Mouse (Mus musculus): Measurements from ENCODE around the gene Rbm41. TPM values are rescaled to one million over a fixed set of nuclear protein-coding genes. Genes with fewer than 3 reads are reported as not detected.

Gene Rbm41
- total RNA-seq (2021) = 1 to 10 TPM; 6.6 to 7.9 TPM

DNA sequence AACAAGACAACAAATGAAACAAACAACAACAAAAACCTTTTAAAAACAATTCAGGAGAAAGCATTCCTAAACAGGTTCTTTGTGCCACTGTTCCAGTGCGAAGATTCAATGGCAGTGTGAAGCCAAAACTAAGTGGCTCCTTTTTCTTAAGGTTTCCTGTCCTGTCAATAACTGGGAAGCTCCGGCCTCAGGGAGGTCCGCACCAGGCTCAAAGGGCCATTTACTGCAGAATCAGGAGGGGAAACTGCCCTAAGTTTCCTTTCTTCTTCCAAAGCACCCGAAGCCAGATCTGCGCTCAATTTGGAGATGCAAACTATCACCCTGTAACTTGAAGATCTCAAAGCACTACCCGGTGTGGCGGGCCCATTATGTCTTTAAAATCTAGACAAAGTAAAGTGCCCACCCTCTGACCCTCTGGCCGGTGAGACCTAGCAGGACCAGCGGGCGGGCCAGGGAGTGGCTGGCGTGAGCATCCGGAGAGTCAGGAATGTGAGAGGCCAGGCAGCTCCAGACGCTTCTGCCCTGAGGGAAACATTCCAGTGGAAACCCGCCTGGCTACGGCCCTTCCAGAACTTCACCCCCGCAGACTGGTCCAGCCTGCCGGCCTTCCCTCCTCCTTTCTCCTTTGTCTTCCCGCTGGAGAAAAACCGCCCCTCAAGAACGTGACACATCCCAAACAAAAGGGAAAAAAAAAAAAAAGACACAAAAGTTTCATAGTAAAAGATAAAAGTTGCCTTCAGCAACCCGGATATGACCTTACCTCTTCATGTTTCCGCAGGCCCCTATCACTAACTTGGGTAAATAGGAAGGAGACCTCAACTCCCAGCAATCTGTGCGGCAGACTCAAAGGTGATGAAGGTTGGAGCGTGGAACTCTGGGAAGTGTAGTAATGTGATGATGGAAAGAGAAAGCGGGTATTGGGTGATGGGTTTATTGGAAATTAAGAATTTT lies at the start of gene Rbm41:
Rbm41 (minus strand) TSS at position 856 of the 951 bp plus-strand sequence.
- DNase-seq = peak; percentile 26 to 29
- intact Hi-C loops (cut with DNase I) = no loop called here

DNA sequence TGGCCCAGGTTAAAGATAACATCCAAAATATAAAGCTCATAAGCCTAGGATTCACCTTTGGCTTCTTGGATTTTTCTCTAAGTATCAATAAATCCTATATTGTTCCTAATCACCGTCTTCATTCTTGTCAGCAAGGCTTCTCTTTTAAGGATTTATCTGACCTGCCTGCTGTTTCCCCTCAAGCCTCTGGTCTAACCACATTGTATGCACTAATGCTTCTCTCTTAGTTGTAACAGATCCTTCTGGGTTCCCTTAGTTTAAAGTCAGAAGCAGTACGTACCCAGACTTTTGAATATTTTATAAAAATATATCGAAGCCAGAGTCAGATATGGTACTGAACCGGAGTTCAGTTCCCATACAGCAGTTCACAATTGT lies 283 bp upstream of the Rbm41 start:
- no peak for DNase-seq
- intact Hi-C loops (cut with DNase I) = no loop called here

DNA sequence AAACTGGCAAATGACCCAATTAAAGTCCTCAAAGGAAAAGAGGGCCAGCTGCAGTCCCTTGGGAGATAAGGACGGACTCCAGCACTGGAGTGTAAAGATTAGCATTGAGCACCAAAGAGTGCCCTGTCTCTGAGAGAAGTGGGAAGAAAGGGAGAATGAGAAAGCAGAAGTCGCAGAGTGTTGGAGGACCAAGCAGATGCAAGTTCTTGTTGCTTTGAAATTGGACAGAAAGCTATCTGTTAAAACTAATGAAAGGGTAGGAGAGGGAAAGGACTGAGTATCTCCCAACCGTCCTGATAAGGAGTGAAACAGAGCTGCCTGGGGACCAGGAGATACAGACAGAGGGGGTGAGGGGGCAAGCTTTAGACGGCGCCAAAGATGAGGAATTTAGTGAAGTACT lies 16.3 kb downstream of the Rbm41 start:
- intact Hi-C loops (cut with DNase I) = no loop called here
- no peak for DNase-seq

DNA sequence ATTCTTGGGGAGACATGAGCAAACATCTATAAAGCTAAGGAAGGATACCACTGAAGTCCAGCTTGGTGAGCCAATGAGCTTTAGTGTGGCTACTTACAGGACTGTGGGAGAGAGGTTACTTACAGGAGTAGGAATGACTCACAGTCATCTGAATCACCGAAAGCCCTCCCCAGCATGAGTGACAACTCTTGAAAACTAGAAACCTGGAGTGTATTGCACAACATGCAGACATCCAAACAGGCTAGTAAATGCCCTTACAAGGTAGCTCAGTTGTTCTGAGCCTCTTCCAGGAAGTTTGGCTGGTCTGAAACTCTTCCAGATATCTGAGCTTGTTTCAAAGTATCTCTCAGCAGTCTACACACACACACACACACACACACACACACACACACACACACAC lies 64.9 kb downstream of the Rbm41 start:
- DNase-seq = no peak
- intact Hi-C loops (cut with DNase I) = no loop called here

DNA sequence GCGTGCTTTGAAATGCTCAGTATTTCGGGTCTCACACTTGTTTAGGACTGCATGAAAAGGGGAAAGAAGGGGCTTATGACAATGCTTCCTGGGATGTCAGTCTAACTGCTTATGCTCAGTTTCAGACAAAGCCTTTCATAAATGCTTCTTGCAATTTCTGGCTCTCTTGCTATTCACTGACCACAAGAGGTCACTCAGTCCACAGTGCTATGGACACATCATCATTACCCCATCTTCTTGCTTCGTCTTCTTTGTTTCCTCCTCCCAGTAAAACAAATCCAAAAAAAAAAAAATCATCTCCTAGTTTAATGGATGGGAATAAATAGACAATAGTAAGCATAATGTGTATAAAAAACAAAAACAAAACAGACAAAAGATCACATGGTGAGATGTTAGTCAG lies 65.9 kb downstream of the Rbm41 start:
- DNase-seq = no peak
- intact Hi-C loops (cut with DNase I) = no loop called here

DNA sequence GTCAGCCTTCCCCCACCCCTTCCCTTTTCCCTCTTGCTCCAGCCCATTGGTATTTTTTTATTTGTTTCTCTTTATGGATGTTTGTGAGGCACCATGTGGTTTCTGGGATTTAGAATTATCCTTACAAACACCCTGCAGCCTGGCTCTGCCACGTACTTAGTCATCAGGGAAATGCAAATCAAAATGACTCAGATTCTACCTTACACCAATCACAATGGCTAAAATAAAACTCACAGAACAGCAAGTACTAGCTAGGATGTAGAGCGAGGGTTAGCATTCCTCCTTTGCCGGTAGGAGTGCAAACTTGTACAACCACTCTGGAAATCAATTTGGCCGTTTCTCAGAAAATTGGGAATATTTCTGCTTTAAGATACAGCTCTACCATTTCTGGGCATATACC lies 77.8 kb downstream of the Rbm41 start:
- intact Hi-C loops (cut with DNase I) = no loop called here
- DNase-seq = no peak

DNA sequence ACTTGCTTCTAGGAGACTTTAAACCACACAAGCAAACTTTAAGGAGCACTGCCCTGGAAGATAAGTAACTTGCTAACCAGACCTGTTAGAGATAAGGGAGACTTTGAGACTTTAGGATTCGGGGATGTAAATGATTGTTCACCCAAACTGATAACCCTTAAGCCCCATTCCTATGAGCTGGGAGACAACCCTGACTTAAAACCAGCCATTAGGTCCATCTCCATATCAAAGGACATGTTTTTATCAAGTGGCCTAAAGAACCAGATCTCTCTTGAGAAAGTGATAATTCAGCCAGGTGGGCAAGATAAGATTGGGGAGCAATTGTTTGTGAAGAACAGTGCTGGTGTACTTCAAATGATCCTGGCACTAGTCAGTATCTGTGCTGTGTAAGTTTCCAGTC lies 107.0 kb downstream of the Rbm41 start:
- no peak for DNase-seq
- intact Hi-C loops (cut with DNase I) = no loop called here

DNA sequence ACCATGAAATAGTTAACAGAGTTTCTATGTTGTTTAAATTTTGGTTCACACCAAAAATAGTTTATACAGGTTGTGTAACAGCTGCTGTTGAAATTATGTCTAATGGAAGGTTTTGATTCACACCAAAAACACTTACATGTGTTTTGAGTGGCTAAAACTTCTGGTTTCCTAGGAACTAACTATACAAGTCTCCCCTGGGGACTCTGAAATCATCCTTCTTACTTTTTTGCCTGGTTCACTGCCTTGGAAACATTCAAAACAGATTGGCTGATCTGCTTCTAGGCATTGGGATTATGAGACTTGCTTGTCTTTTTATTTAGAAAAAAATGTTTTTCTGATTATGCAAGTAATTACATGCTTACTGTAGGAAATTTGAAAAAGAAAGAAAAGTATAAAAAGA lies 115.2 kb downstream of the Rbm41 start:
- no peak for DNase-seq
- intact Hi-C loops (cut with DNase I) = no loop called here

DNA sequence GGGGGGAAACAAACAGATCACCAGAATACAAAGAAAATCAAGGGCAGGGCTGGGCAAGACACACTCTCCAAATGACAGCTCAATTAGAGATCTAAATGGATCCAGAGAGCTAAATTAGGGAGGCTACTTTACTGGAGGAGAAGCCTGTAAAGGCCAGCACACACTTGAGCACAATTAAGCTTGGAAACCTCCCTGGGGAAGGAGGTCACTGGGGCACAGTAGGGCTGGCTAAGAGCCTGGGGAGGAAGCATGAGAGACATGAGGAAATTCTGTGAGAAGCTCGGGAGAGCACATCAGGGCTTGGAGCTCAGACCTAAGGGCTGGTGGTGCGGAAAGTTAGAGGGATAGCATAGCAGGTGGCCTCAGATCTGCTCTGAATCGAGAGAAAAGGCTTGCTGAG lies 120.5 kb downstream of the Rbm41 start:
- DNase-seq = peak in 1 of 2 experiments; percentile 2
- intact Hi-C loops (cut with DNase I) = no loop called here

DNA sequence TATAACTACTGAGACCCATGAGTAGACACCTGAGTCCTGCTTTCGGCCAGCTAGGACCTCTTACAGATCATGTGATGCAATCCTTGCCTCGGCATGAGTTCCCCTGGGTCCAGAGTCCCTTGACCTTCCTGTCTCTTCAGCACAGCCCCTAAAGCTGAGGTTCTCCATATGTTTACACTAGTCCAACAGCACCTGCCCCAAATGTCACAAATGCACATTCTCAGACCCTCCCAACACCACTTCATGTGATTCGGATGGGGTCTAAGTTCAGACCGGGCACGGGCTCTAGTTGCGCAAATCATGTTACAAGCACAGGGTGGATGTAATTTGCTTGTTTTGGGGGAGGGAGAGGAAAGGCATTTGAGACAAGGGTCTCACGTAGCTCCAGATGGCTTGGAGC lies 121.3 kb downstream of the Rbm41 start:
- intact Hi-C loops (cut with DNase I) = no loop called here
- no peak for DNase-seq

DNA sequence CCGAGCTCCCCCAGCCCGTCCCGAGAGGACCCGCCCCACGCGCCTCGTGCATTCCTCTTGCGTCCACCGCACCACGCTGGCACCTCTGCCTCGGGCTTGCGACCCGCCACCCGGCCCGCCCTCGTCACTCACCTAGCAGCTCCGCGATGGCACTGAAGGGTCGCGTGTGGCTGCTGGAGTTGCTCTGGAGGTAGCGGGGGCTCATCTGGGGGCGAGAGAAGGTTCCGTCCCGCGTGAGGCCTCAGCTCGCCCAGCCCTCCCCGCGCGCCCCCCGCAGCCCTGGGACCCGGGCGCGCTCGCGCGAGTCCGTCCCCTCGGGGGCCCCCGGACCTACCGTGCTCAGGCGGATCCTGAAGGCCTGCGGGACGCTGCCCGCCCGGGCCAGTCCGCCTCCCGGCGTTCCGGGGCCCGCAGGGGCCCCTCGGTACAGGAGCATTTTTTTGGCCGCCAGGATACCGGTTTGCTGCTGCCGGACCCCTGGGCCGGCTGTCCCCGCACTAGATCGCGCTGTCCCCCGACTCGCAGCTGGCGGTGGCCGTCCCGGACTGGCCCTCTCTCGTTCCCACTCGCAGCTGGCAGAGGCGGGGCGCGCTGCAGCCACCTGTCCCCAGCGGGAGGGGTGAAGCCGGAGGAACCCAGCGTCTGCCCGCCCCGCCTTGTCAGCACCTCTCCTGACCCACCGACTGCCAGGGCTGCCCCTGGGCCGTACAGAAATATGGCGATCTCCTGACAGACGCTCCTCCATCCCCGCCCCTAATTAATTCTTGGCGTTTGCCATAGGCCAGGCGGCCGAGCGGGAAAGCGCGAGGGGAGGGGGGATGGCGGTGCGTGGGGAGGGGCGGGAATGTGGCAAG lies 127.2 kb downstream of the Rbm41 start, which contains the start of gene Morc4:
Morc4 (minus strand) TSS at position 740 of the 854 bp plus-strand sequence.
- intact Hi-C loops (cut with DNase I) = loop anchor here (5.0 kb wide), 1 partner anchor 311 kb away; no protein-coding TSS in a partner anchor

DNA sequence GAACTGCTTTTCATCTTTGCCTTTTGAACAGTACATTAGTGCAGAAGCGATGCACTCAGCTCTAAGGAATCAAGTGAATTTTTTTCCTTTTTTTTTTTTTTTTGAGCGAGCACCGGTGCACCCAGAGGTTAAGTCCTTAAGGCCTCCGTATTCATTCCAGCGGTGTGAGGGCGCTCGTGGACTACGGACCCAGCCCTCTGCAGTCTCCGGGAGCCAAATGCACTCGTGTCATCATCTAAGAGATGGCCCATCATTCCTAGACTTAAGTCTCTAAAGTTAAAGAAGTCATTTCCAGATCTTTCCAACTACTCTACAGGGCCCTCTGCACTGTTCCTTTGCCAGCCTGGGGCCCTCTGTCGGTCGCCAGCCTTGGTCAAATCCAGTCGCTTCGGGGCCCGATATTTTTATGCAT lies 128.1 kb downstream of the Rbm41 start:
- intact Hi-C loops (cut with DNase I) = loop anchor here (5.0 kb wide), 1 partner anchor 312 kb away; no protein-coding TSS in a partner anchor
- DNase-seq = peak; percentile 33 to 35

More for the DNA sequence above, 127.2 kb downstream of the Rbm41 start, which contains the start of gene Morc4:
- peak; percentile 45 to 58 for DNase-seq

DNA sequence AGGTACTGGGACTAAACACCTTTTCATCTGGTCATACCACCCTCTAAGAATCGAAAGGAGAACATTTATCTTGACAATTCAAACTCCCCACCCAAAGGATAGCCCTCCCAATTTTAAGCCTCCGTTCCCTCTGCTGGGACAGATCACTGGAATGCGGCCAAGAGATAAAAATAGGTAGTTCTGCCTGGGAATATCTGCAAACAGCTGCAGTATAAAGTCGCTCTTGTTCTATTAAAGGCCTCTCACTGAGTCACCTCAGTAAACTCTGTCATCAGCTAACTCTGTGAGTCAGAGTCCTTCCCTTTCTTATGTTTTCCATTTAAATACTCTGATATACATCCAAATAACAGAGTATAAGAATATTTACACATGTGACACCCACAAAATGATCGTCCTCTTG lies 139.0 kb downstream of the Rbm41 start:
- intact Hi-C loops (cut with DNase I) = no loop called here
- no peak for DNase-seq

DNA sequence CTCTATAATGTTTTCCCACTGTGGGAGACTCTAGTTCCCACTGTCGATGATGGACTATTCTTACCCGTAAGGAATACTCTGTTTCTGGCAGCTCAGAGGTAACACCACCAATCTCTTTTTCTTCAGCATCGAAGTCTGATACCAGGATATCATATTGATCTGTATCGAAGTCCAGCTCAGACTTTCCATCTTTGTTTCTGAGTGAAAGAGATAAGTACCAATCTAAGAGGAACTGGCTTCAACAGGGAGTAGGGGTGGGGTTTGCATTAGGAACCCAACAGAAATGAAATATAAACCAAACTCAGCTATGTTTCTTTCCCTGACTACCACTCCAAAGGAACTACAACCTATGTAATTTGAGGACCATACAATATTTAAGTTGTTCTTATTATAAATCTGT lies 143.6 kb downstream of the Rbm41 start:
- intact Hi-C loops (cut with DNase I) = no loop called here
- DNase-seq = no peak

DNA sequence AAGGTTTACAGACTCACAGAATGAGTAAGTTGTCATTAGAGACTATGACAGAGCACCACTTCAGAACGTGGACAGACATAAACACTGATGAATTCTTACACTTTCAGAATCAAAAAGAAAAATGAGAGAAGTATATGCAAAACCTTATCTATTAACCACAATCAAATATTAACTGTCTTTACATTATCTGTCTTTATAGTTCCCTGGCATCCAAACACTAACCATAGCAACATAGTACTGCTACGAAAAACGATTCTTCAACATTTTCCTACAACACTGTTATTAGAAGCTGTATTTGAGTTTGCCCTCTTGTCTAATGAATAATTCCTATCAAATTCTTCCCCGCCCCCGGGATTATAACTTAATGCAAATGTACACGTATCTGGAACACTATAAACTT lies 157.3 kb downstream of the Rbm41 start:
- DNase-seq = no peak
- intact Hi-C loops (cut with DNase I) = no loop called here

Other genes starting within 250 kb of the Rbm41 start
- not detected for gene Ripply1, start 216.2 kb downstream of the Rbm41 start, total RNA-seq (2021)
- not detected for gene Cldn2, start 197.8 kb downstream of the Rbm41 start, total RNA-seq (2021)
- 1 to 10 TPM; 4.0 to 4.7 TPM for gene Morc4, start 126.9 kb downstream of the Rbm41 start, total RNA-seq (2021)
- not detected for gene Nup62cl, start 64.1 kb upstream of the Rbm41 start, total RNA-seq (2021)
- gene Pih1h3b, start 64.3 kb upstream of the Rbm41 start, total RNA-seq (2021) = not detected

All from heart, postnatal 36 days (tissue).